Mouse (Mus musculus) layer of hippocampus, adult 8-10 months (tissue): ENCODE results near the gene Luzp1. TPM values are rescaled to one million over a fixed set of nuclear protein-coding genes. Genes with fewer than 3 reads are reported as not detected.
A peak's percentile ranks its signal among the peaks of the same experiment; 100 is the strongest.

Experiments used
- DNase-seq, 2 experiments: peaks; one replicate each; pipeline ENCODE4 v3.0.0; 2022; ENCODE audit warnings: low spot score in 2 of 2
- total RNA-seq, 4 experiments: library from RNA; stranded (reverse); gene quantifications; 2 replicates each; pipeline ENCODE4 v1.2.4; 2022

The Luzp1 gene
- 100 to 1,000 TPM in 2 of 4 experiments, 10 to 100 TPM in 2; 72.1 to 118 (median 95.1) TPM for total RNA-seq

GRCm38 (mm10) chr4:136469371-136469903 is at the start of gene Luzp1:
TSS of gene Luzp1 (plus strand) at chr4:136469761.
- peak; percentile 89 to 95 for DNase-seq

- DNase-seq, result no peak
Observed at GRCm38 (mm10) chr4:136423224-136423623, 46.3 kb upstream of the Luzp1 start, which contains the start of gene Htr1d. TSS of gene Htr1d (plus strand) at chr4:136423524.

GRCm38 (mm10) chr4:136424120-136424999 is 45.2 kb upstream of the Luzp1 start:
- DNase-seq, result no peak

GRCm38 (mm10) chr4:136425000-136425288 is 44.6 kb upstream of the Luzp1 start:
- no peak for DNase-seq

GRCm38 (mm10) chr4:136430609-136431375 is 38.8 kb upstream of the Luzp1 start:
- no peak for DNase-seq

GRCm38 (mm10) chr4:136431376-136431693 is 38.2 kb upstream of the Luzp1 start:
- DNase-seq, result peak in 1 of 2 experiments; percentile 16

- DNase-seq, result no peak
Observed at GRCm38 (mm10) chr4:136434029-136434428, 35.5 kb upstream of the Luzp1 start.

- DNase-seq, result no peak
Observed at GRCm38 (mm10) chr4:136439106-136439505, 30.5 kb upstream of the Luzp1 start.

GRCm38 (mm10) chr4:136441354-136442043 is 28.1 kb upstream of the Luzp1 start:
- DNase-seq, result no peak

- no peak for DNase-seq
Observed at GRCm38 (mm10) chr4:136444561-136444960, 25.0 kb upstream of the Luzp1 start.

- no peak for DNase-seq
Observed at GRCm38 (mm10) chr4:136449795-136450194, 19.8 kb upstream of the Luzp1 start.

- DNase-seq, result no peak
Observed at GRCm38 (mm10) chr4:136450271-136450670, 19.3 kb upstream of the Luzp1 start.

GRCm38 (mm10) chr4:136451564-136451963 is 18.0 kb upstream of the Luzp1 start:
- no peak for DNase-seq

GRCm38 (mm10) chr4:136452286-136452685 is 17.3 kb upstream of the Luzp1 start:
- no peak for DNase-seq

GRCm38 (mm10) chr4:136452792-136453191 is 16.8 kb upstream of the Luzp1 start:
- no peak for DNase-seq

- DNase-seq, result peak; percentile 46 to 82
Observed at GRCm38 (mm10) chr4:136454850-136455260, 14.7 kb upstream of the Luzp1 start.

GRCm38 (mm10) chr4:136456516-136457218 is 12.9 kb upstream of the Luzp1 start:
- no peak for DNase-seq

GRCm38 (mm10) chr4:136458276-136458675 is 11.3 kb upstream of the Luzp1 start:
- no peak for DNase-seq

- DNase-seq, result no peak
Observed at GRCm38 (mm10) chr4:136459210-136459609, 10.4 kb upstream of the Luzp1 start.

- no peak for DNase-seq
Observed at GRCm38 (mm10) chr4:136461206-136461605, 8.4 kb upstream of the Luzp1 start.

- peak in 1 of 2 experiments; percentile 15 for DNase-seq
Observed at GRCm38 (mm10) chr4:136461761-136462085, 7.8 kb upstream of the Luzp1 start.
